Mouse (Mus musculus) spleen, adult 2 months (tissue): Measurements from ENCODE around the gene Dnajc10. TPM values are rescaled to one million over a fixed set of nuclear protein-coding genes. Genes with fewer than 3 reads are reported as not detected.

ENCODE experiments used
- DNase-seq, 2 experiments: peaks; one replicate each; pipeline versions ENCODE4 v3.0.0 to v3.0.0-alpha.2; 2012 to 2021; ENCODE audit warnings: low spot score in 2 of 2, low read depth in 1 of 2
- H3K27ac ChIP-seq: fragments of 200-500 bp; 2 replicates; pipeline ENCODE4 v1.5.1; 2012; ENCODE audit warnings: low read length, inconsistent platforms; ENCODE audit not compliant: insufficient read depth
- H3K27me3 ChIP-seq: fragments of 200-500 bp; 2 replicates; pipeline ENCODE4 v1.6.1; 2012; ENCODE audit warnings: mild to moderate bottlenecking, moderate library complexity, low read length, inconsistent platforms; ENCODE audit not compliant: control insufficient read depth, insufficient read depth
- H3K36me3 ChIP-seq: fragments of 200-500 bp; 2 replicates; pipeline ENCODE4 v1.6.1; 2012; ENCODE audit warnings: mild to moderate bottlenecking, low read length, inconsistent platforms; ENCODE audit not compliant: control insufficient read depth, insufficient read depth
- H3K4me1 ChIP-seq: fragments of 200-500 bp; 2 replicates; pipeline ENCODE4 v1.6.1; 2011; ENCODE audit warnings: inconsistent platforms; ENCODE audit not compliant: control insufficient read depth, insufficient read depth, insufficient read length
- H3K4me3 ChIP-seq: fragments of 200-500 bp; 2 replicates; pipeline ENCODE4 v1.5.1; 2011; ENCODE audit warnings: mild to moderate bottlenecking, inconsistent platforms; ENCODE audit not compliant: insufficient read depth, insufficient read length; ENCODE audit errors: extremely low read depth
- CTCF ChIP-seq: fragments of 200-500 bp; IDR thresholded peaks from 2 replicates; pipeline ENCODE4 v1.5.1; 2011; ENCODE audit warnings: mild to moderate bottlenecking, inconsistent platforms; ENCODE audit not compliant: insufficient read depth, insufficient read length, insufficient replicate concordance; ENCODE audit errors: extremely low read depth
- POLR2A ChIP-seq: fragments of 200-500 bp; IDR thresholded peaks from 2 replicates; pipeline ENCODE4 v1.6.1; 2011; ENCODE audit warnings: low read depth, low read length, inconsistent platforms
- WGBS: fragments of 180-500 bp; shearing (Covaris S2); methylation state at CpG from one replicate; pipeline ENCODE4 v1.1.7; 2018; 5-methylcytosine and 5-hydroxymethylcytosine counted together
- polyA plus RNA-seq: library from polyadenylated mRNA; depleted of rRNA; stranded (reverse); fragments of >200 nt; gene quantifications from 2 replicates; pipeline ENCODE4 v1.2.3, GENCODE M21; 2012

The Dnajc10 gene
- polyA plus RNA-seq, 1 experiment, result 10.6 TPM

- no peak for DNase-seq
- Histone ChIP-seq H3K36me3 (no peaks in the 10 kb centered on the region), H3K4me1 (no peaks in the 10 kb centered on the region), H3K4me3 (no peak overlapping the region), H3K27me3 (no peaks in the 10 kb centered on the region), H3K27ac (no peak overlapping the region)
- TF ChIP-seq POLR2A (no peak), CTCF (no peak)
- 65% methylated on average over 2 of the region's 2 CpGs for WGBS
Measured at GRCm38 (mm10) chr2:80282214-80282613, 33.1 kb upstream of the Dnajc10 start.

GRCm38 (mm10) chr2:80286397-80286796, 28.9 kb upstream of the Dnajc10 start:
- Histone ChIP-seq H3K4me1 (no peaks in the 10 kb centered on the region), H3K36me3 (no peaks in the 10 kb centered on the region), H3K27me3 (no peaks in the 10 kb centered on the region), H3K4me3 (no peak overlapping the region), H3K27ac (no peak overlapping the region)
- 92% methylated on average over 4 of the region's 4 CpGs for WGBS
- DNase-seq, result no peak
- no peak for TF ChIP-seq CTCF
- no peak for TF ChIP-seq POLR2A

- TF ChIP-seq CTCF (no peak), POLR2A (no peak)
- Histone ChIP-seq H3K27ac (no peak within 1 kb of the TSS), H3K4me1 (no peaks in the 10 kb centered on the region), H3K4me3 (no peak within 1 kb of the TSS), H3K27me3 (no peaks in the 10 kb centered on the region), H3K36me3 (no peaks in the 10 kb centered on the region)
- WGBS, result 85% methylated on average over 8 of the region's 8 CpGs
- DNase-seq, result no peak
Measured at GRCm38 (mm10) chr2:80292172-80292571, 23.1 kb upstream of the Dnajc10 start, which contains the start of gene Prdx6b. TSS of gene Prdx6b (plus strand) at chr2:80292472.

GRCm38 (mm10) chr2:80298334-80298733, 16.9 kb upstream of the Dnajc10 start:
- H3K4me1 ChIP-seq, result no peaks in the 10 kb centered on the region
- TF ChIP-seq POLR2A (no peak), CTCF (no peak)
- H3K27me3 ChIP-seq, result no peaks in the 10 kb centered on the region
- no peak overlapping the region for H3K27ac ChIP-seq
- 19% methylated on average over 3 of the region's 3 CpGs for WGBS
- no peak overlapping the region for H3K4me3 ChIP-seq
- no peaks in the 10 kb centered on the region for H3K36me3 ChIP-seq
- DNase-seq, result no peak

GRCm38 (mm10) chr2:80300806-80301205, 14.5 kb upstream of the Dnajc10 start:
- TF ChIP-seq POLR2A (no peak), CTCF (no peak)
- Histone ChIP-seq H3K27me3 (no peaks in the 10 kb centered on the region), H3K4me3 (no peak overlapping the region), H3K36me3 (no peaks in the 10 kb centered on the region), H3K4me1 (no peaks in the 10 kb centered on the region), H3K27ac (no peak overlapping the region)
- 89% methylated on average over 4 of the region's 4 CpGs for WGBS
- DNase-seq, result no peak

- TF ChIP-seq POLR2A, result no peak
- no peak for TF ChIP-seq CTCF
- H3K4me1 ChIP-seq, result no peaks in the 10 kb centered on the region
- 85% methylated on average over 2 of the region's 2 CpGs for WGBS
Measured at GRCm38 (mm10) chr2:80303957-80304356, 11.3 kb upstream of the Dnajc10 start.

GRCm38 (mm10) chr2:80307701-80308100, 7.6 kb upstream of the Dnajc10 start:
- 84% methylated on average over 3 of the region's 3 CpGs for WGBS
- Histone ChIP-seq H3K4me1 (no peaks in the 10 kb centered on the region), H3K4me3 (no peak overlapping the region), H3K27me3 (no peaks in the 10 kb centered on the region), H3K27ac (no peak overlapping the region), H3K36me3 (no peaks in the 10 kb centered on the region)
- DNase-seq, result no peak
- TF ChIP-seq CTCF (no peak), POLR2A (no peak)

More at GRCm38 (mm10) chr2:80303957-80304356, 11.3 kb upstream of the Dnajc10 start:
- DNase-seq, result no peak
- Histone ChIP-seq H3K27ac (no peak overlapping the region), H3K4me3 (no peak overlapping the region), H3K27me3 (no peaks in the 10 kb centered on the region), H3K36me3 (no peaks in the 10 kb centered on the region)
